Mouse (Mus musculus) ovary, postnatal 14 days (tissue): ENCODE data around the gene Ptpn5.
A peak's percentile ranks its signal among the peaks of the same experiment; 100 is the strongest.

Experiments used
- DNase-seq: peaks from one replicate; pipeline ENCODE4 v3.0.0; 2022; ENCODE audit warnings: low spot score

The Ptpn5 gene

GRCm38 (mm10) chr7:47111121-47111520 lies 22.4 kb downstream of the Ptpn5 start:
- no peak for DNase-seq

- no peak for DNase-seq
Observed at GRCm38 (mm10) chr7:47110511-47110910, 23.0 kb downstream of the Ptpn5 start.

GRCm38 (mm10) chr7:47108779-47109189 lies 24.7 kb downstream of the Ptpn5 start:
- DNase-seq, result no peak

- no peak for DNase-seq
Observed at GRCm38 (mm10) chr7:47106949-47107348, 26.5 kb downstream of the Ptpn5 start.

- DNase-seq, result no peak
Observed at GRCm38 (mm10) chr7:47103671-47104414, 29.6 kb downstream of the Ptpn5 start.

GRCm38 (mm10) chr7:47102970-47103369 lies 30.5 kb downstream of the Ptpn5 start:
- DNase-seq, result no peak

GRCm38 (mm10) chr7:47100615-47101014 lies 32.9 kb downstream of the Ptpn5 start:
- no peak for DNase-seq

- DNase-seq, result no peak
Observed at GRCm38 (mm10) chr7:47099306-47099705, 34.2 kb downstream of the Ptpn5 start.

GRCm38 (mm10) chr7:47098044-47098443 lies 35.4 kb downstream of the Ptpn5 start:
- no peak for DNase-seq

GRCm38 (mm10) chr7:47094969-47095368 lies 38.5 kb downstream of the Ptpn5 start:
- DNase-seq, result no peak

- DNase-seq, result no peak
Observed at GRCm38 (mm10) chr7:47093935-47094334, 39.5 kb downstream of the Ptpn5 start.

GRCm38 (mm10) chr7:47085075-47085474 lies 48.4 kb downstream of the Ptpn5 start:
- DNase-seq, result no peak

- peak; percentile 68 for DNase-seq
Observed at GRCm38 (mm10) chr7:47081277-47081676, 52.2 kb downstream of the Ptpn5 start.

GRCm38 (mm10) chr7:47080868-47081267 lies 52.6 kb downstream of the Ptpn5 start:
- DNase-seq, result no peak

- no peak for DNase-seq
Observed at GRCm38 (mm10) chr7:47077451-47077850, 56.0 kb downstream of the Ptpn5 start.

GRCm38 (mm10) chr7:47076729-47077128 lies 56.8 kb downstream of the Ptpn5 start:
- DNase-seq, result no peak

GRCm38 (mm10) chr7:47076193-47076592 lies 57.3 kb downstream of the Ptpn5 start:
- no peak for DNase-seq

GRCm38 (mm10) chr7:47073536-47074521 lies 59.7 kb downstream of the Ptpn5 start:
- DNase-seq, result no peak

- no peak for DNase-seq
Observed at GRCm38 (mm10) chr7:47072551-47072950, 60.9 kb downstream of the Ptpn5 start.

- DNase-seq, result no peak
Observed at GRCm38 (mm10) chr7:47067879-47068278, 65.6 kb downstream of the Ptpn5 start.

GRCm38 (mm10) chr7:47066942-47067341 lies 66.5 kb downstream of the Ptpn5 start:
- DNase-seq, result no peak

- DNase-seq, result no peak
Observed at GRCm38 (mm10) chr7:47061560-47061959, 71.9 kb downstream of the Ptpn5 start.

GRCm38 (mm10) chr7:47059339-47059738 lies 74.1 kb downstream of the Ptpn5 start:
- DNase-seq, result no peak
